Mouse (Mus musculus) ES-E14 (cell line): ENCODE measurements at regions not wholly inside any gene's neighbourhood (a gene's known extent, or its start where the extent isn't known, plus 50 kb on each side); places are given as distances from the start of the nearest gene placed in this dataset.

Experiments
- DNase-seq: peaks from one replicate; pipeline ENCODE4 v3.0.0-alpha.2; 2013; ENCODE audit warnings: low read depth, low spot score
- H3K27ac ChIP-seq: 2 replicates; pipeline ENCODE4 v1.5.1; 2012; ENCODE audit warnings: low read depth, mild to moderate bottlenecking, low read length, moderate library complexity, mixed read lengths; ENCODE audit not compliant: poor library complexity, insufficient read depth, severe bottlenecking
- H3K36me3 ChIP-seq: 2 replicates; pipeline ENCODE4 v1.6.1; 2012; ENCODE audit warnings: mild to moderate bottlenecking, low read length, moderate library complexity, mixed read lengths; ENCODE audit not compliant: control insufficient read depth, poor library complexity, insufficient read depth, severe bottlenecking
- H3K4me1 ChIP-seq, 2 experiments: fragments of 150-350 bp in 1 of 2; sonication (generic) in 1 of 2; 2 replicates each; pipeline ENCODE4 v1.6.1; 2012; ENCODE audit warnings: low read length in 2 of 2, mild to moderate bottlenecking in 1 of 2, mixed read lengths in 1 of 2; ENCODE audit not compliant: control insufficient read depth in 2 of 2, insufficient read depth in 2 of 2, poor library complexity in 1 of 2
- H3K4me3 ChIP-seq, 2 experiments: fragments of 150-350 bp in 1 of 2; sonication (generic) in 1 of 2; 2 replicates each; pipeline ENCODE4 v1.5.1; 2012; ENCODE audit warnings: low read length in 2 of 2, low read depth in 1 of 2, mild to moderate bottlenecking in 1 of 2, mixed read lengths in 1 of 2; ENCODE audit not compliant: insufficient read depth in 1 of 2, poor library complexity in 1 of 2, severe bottlenecking in 1 of 2
- H3K9ac ChIP-seq: 2 replicates; pipeline ENCODE4 v1.6.1; 2012; ENCODE audit warnings: low read depth, mild to moderate bottlenecking, low read length, mixed read lengths; ENCODE audit not compliant: poor library complexity, insufficient read depth, severe bottlenecking
- H3K9me3 ChIP-seq: fragments of 150-350 bp; sonication (generic); 2 replicates; pipeline ENCODE4 v1.6.1; 2012; ENCODE audit warnings: low read depth, mild to moderate bottlenecking, low read length; ENCODE audit not compliant: control insufficient read depth, insufficient read depth
- CHD2 ChIP-seq: IDR thresholded peaks from 2 replicates; pipeline ENCODE4 v1.6.1; 2014; ENCODE audit warnings: mild to moderate bottlenecking, low read depth, low read length, inconsistent platforms
- HCFC1 ChIP-seq: IDR thresholded peaks from 2 replicates; pipeline ENCODE4 v1.6.1; 2012; ENCODE audit warnings: low read length, inconsistent platforms, borderline replicate concordance; ENCODE audit not compliant: insufficient read depth
- MAFK ChIP-seq: IDR thresholded peaks from 2 replicates; pipeline ENCODE4 v1.6.1; 2014; ENCODE audit warnings: mild to moderate bottlenecking, low read depth, low read length, inconsistent platforms; ENCODE audit not compliant: insufficient read depth
- ZC3H11A ChIP-seq: IDR thresholded peaks from 2 replicates; pipeline ENCODE4 v1.6.1; 2012; ENCODE audit warnings: low read depth, mild to moderate bottlenecking, inconsistent platforms, low read length, borderline replicate concordance
- ZNF384 ChIP-seq: IDR thresholded peaks from 2 replicates; pipeline ENCODE4 v1.6.1; 2012; ENCODE audit warnings: low read depth, low read length, inconsistent platforms
- in situ Hi-C, 2 experiments: fragments of 600-800 bp; cut with MboI; formaldehyde crosslinking; loops; one replicate each; pipeline ENCODE4 v1.15.1; 2025; ENCODE audit warnings: low sequenced_read_pairs in 2 of 2, inconsistent platforms in 1 of 2; ENCODE audit not compliant: unreplicated experiment in 2 of 2

DNA sequence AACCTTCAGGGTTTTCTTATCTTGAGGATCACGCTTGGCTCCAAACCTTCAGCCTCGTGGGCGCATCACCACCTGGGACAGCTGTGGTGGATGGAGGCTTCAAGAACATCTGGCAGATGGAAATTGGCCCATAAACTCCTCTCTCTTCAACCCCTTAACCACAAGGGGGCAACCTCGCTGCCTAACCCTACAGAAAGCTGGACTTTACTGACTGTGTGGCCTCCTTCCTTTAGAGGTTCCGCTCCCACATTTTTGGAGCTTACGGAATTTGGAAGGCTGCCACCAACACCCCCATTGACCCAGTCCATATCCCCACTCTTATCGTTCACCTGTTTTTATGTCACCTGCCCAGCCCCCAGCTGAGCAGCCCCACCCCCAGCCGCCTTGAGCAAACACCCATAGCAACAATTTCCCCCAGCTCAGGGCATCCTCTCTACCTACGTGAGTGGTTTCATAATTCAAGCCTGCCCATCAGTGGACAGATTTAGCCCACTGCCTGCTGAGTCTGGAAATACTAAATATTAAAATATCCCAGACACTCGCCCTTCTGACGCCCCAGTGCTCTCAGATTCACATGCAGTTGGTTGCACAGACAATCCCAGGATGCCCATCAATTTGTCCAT lies 167.0 kb upstream of the Slc22a22 start:
- peak; percentile 21 for DNase-seq
- H3K9ac ChIP-seq: no peak overlapping the region
- H3K27ac ChIP-seq: no peak overlapping the region
- no peaks in the 10 kb centered on the region for H3K4me1 ChIP-seq
- no peaks in the 10 kb centered on the region for H3K36me3 ChIP-seq
- H3K4me3 ChIP-seq: no peak overlapping the region
- no peaks in the 10 kb centered on the region for H3K9me3 ChIP-seq
- TF ChIP-seq HCFC1 (no peak), ZC3H11A (peak; percentile 40; the same call in 1 of the 2 replicates), CHD2 (no peak)
- in situ Hi-C loops: no loop called here

DNA sequence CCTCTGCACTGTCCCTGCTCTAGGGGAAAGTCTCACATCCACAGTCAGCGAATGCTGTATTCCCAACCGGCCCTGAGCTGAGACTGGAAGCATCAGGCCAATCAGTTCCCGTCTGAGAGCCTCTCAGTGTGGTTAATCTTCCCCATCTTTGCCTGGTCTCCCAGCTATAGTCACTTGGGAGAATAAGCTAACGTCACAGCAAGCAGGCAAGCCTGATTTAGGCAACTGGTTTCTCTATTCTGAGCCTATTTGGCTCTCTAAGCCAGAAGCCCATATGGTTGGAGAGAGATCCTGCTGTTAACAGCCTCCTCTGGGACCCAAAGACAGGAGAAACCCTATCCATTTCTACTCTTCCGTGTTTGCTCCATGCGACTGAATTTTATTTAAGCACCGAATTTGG lies 161.7 kb upstream of the Slc22a22 start:
- H3K9me3 ChIP-seq: no peaks in the 10 kb centered on the region
- no peak for DNase-seq
- H3K4me1 ChIP-seq: no peaks in the 10 kb centered on the region
- in situ Hi-C loops: no loop called here
- H3K4me3 ChIP-seq: no peak overlapping the region
- no peaks in the 10 kb centered on the region for H3K36me3 ChIP-seq
- TF ChIP-seq MAFK (no peak), ZC3H11A (no peak), HCFC1 (no peak), ZNF384 (no peak), CHD2 (no peak)
- H3K9ac ChIP-seq: no peak overlapping the region
- H3K27ac ChIP-seq: no peak overlapping the region

GRCm38 (mm10) chr15:57633067-57633466 lies 155.6 kb upstream of the Slc22a22 start:
- Histone ChIP-seq H3K9ac (no peak overlapping the region), H3K9me3 (no peaks in the 10 kb centered on the region), H3K36me3 (no peaks in the 10 kb centered on the region), H3K27ac (no peak overlapping the region), H3K4me3 (no peak overlapping the region), H3K4me1 (no peaks in the 10 kb centered on the region)
- no peak for DNase-seq
- TF ChIP-seq CHD2 (no peak), MAFK (no peak), HCFC1 (no peak), ZC3H11A (no peak), ZNF384 (no peak)
- in situ Hi-C loops: no loop called here

DNA sequence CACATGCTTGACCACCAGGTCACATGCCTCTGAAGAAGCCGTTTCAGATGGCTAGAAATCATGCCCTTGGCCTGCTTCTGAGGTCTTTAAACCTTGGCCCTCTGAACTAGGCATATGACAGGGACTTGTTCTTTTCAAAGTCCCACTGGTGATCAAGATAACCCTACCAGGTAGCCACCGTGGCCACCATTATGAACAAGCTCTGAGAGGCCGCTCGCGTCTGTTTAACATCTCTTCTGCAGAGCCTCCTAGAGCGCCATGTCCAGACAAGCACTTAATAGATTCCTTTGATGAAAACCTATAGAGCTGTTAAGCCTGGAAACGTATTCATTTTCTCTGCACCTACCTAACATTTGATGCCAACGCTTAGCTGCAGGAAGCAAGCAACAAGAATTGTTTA lies 155.1 kb upstream of the Slc22a22 start:
- no peak overlapping the region for H3K27ac ChIP-seq
- no peak for DNase-seq
- H3K9me3 ChIP-seq: no peaks in the 10 kb centered on the region
- no peaks in the 10 kb centered on the region for H3K4me1 ChIP-seq
- no peak overlapping the region for H3K9ac ChIP-seq
- no peak for TF ChIP-seq ZC3H11A
- no peak for TF ChIP-seq ZNF384
- TF ChIP-seq HCFC1: no peak
- TF ChIP-seq MAFK: no peak
- TF ChIP-seq CHD2: no peak
- in situ Hi-C loops: no loop called here
- no peak overlapping the region for H3K4me3 ChIP-seq
- no peaks in the 10 kb centered on the region for H3K36me3 ChIP-seq

- TF ChIP-seq MAFK: no peak
- in situ Hi-C loops: no loop called here
- no peaks in the 10 kb centered on the region for H3K36me3 ChIP-seq
- no peaks in the 10 kb centered on the region for H3K9me3 ChIP-seq
- H3K4me3 ChIP-seq: no peak overlapping the region
- H3K9ac ChIP-seq: no peak overlapping the region
- H3K27ac ChIP-seq: no peak overlapping the region
- H3K4me1 ChIP-seq: no peaks in the 10 kb centered on the region
- no peak for DNase-seq
Measured at GRCm38 (mm10) chr15:57618466-57618865, 141.0 kb upstream of the Slc22a22 start.
